Mouse (Mus musculus) NIH3T3 (cell line): Measurements from ENCODE around the gene Vmn1r171.
"Not testable (repeated sequence)": the region's sequence is repeated elsewhere in the genome, so short reads cannot be mapped to it uniquely, and the experiment has no call there.

Source experiments
- DNase-seq: peaks from one replicate; pipeline ENCODE4 v3.0.0-alpha.2; 2012; ENCODE audit warnings: low read depth

Vmn1r171 gene

GRCm38 (mm10) chr7:23630422-23630821 lies at the start of gene Vmn1r171:
Vmn1r171 (plus strand) TSS chr7:23630722.
- DNase-seq: no peak

- not testable (repeated sequence) for DNase-seq
Observed at GRCm38 (mm10) chr7:23605875-23606274, 24.6 kb upstream of the Vmn1r171 start, which contains the start of gene Vmn1r170. Vmn1r170 (plus strand) TSS chr7:23606175.

- DNase-seq: no peak
Observed at GRCm38 (mm10) chr7:23658016-23658415, 27.5 kb downstream of the Vmn1r171 start, which contains the start of gene Vmn1r172. Vmn1r172 (plus strand) TSS chr7:23658316.
